Mouse (Mus musculus) urinary bladder, postnatal 36 days (tissue): ENCODE measurements around the gene Nup160.

Experiments used
- DNase-seq, 2 experiments: peaks; one replicate each; pipeline ENCODE4 v3.0.0; 2022; ENCODE audit warnings: low spot score in 2 of 2, mixed read lengths in 1 of 2

Gene Nup160

DNA sequence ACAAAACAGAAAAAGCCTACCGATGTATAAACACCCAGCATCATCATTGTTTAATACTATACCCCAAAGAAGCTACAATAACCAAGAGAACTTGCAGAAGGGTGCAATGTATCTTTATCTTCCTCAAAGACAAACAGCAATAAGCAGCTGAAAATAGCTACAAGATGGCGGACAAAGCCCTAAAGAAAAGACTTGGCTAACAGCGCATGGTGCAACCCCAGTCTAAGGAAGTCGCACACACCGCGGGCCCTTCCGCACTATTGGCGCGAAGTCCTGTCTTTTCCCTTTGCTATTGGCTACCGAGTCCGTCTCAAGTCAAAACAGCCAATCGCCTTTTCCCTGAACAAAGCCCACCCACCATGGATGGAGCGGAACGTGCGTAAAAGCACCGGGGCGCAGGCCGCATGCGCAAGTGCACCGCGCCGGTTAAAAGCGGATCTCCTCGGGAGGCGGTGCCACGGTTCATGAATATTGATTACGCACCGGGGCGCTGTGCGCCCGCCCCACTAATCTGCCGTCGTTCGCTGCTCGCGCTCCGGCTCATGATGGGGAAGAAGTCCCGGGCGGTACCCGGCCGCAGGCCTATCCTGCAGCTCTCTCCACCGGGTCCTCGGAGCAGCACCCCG lies 68.2 kb downstream of the Nup160 start, which contains the start of gene Fnbp4:
Gene Fnbp4 (plus strand): TSS at position 318 of the 626 bp plus-strand sequence.
- DNase-seq, result peak; percentile 97 to 98

DNA sequence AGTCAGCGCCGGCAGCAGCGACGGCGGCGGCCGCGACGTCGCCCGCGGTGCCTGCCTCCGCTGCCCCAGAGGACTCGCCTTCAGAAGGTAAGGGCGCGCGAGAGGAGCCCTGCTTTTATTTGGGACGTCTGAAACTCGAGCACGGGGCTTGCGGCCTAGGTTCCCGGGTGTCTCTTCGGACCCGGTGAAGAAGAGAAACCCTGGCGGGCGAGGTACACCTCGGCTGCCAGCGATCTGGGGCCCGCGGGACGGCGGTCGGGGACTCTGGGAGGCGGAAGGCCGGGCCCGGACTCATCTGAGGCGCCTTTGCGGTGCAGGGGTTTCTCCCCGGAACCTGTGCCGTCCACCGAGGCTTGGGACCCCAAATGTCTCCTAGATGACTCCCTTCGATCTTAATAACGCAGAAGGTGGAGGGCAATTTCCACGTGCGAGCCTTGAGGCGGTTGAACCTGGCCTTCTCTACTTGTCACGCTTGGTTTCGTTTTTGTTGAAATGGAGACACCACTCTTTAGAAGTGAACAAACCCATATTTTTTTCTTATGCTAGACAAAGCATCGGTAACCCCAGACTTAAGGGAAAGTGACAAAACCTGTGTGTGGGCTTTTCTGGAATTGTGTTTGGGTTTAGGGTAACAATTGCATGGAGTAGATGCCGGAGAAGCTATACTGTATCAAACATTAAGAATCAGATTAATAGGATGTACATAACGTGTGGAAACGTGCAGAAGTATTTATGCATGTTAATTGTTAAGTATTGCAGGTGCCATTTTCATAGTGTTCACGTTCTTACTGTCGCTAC lies 68.9 kb downstream of the Nup160 start:
- DNase-seq, result peak in 1 of 2 experiments; percentile 45

DNA sequence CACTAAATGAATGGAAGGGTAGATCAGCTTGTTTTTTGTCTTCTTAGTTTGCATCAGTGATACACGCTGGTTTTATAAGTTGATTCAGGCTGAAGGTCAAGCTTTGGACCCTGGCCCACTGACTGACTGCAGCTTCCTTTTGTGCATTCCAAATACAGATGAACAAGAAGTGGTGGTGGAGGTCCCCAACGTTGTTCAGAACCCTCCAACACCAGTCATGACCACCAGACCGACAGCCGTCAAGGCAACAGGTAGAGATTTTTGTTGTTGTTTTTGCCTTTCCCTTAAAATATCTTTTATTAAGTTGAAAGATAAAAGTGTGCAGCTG lies 69.5 kb downstream of the Nup160 start:
- no peak for DNase-seq

DNA sequence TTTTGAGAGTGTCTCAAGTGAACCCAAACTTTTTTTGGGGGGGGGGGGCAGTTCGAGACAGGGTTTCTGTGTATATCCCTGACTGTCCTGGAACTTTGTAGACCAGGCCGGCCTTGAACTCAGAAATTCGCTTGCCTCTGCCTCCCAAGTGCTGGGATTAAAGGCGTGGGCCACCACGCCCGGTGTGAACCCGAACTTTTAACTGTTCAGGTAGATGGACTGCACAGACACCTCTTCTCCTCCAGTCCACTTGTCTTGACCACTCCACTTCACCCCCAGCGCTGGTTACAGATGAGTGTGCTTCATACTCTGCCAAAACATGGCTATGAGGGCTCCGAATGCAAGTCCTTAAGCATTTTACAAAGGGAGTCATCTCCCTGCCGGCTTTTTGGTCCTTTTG lies 70.1 kb downstream of the Nup160 start:
- no peak for DNase-seq

DNA sequence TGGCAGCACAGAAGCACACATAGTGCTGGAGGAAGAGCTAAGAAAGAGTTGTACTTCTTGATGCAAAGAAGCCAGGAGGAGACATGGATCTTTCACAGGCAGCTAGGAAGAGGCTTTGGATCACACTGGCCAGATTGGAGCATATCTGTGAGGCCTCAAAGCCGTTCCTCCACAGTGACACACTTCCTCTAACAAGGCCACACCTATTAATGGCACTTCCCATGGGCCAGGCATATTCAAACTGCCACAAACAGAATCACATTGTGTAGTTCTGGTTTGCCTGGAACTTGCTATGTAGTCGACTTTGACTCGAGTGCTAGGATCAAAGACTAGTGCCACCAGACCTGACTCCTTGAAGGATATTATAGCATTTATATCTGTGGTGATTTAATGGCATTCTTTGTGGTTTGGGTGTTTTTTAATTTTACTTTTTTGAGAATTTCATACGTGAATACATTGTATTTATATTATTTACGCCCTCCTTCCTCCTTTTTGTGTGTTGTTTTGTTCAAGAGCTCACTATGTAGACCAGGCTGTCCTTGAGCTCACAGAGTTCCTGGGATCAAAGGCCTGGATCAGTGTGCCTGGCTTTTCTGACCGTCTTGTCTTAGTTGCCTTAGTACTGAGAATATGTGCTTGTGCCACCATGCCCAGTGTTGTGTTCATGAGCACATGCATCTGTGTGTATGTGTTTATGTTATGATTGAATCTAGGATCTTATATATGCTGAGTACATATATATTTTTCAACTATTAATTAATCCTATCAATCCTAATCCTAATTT lies 72.9 kb downstream of the Nup160 start:
- no peak for DNase-seq

DNA sequence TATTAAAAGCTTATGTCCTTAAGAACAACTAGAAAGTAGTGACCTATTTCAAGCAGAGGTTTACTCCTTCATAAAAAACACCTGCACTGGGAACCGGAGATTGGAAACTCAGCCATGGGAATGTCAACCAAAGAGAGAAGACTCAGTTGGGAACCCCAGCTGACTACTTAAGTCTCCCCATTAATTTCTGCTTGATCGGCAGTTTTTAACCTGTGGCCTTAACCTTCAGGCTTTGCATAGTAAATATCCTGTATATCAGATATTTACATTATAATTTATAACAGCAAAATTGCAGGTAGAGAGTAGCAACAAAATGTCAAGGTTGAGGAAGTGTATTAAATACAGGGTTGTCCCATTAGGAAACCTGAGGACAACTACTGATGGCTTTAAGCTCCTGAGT lies 76.5 kb downstream of the Nup160 start:
- DNase-seq, result no peak

DNA sequence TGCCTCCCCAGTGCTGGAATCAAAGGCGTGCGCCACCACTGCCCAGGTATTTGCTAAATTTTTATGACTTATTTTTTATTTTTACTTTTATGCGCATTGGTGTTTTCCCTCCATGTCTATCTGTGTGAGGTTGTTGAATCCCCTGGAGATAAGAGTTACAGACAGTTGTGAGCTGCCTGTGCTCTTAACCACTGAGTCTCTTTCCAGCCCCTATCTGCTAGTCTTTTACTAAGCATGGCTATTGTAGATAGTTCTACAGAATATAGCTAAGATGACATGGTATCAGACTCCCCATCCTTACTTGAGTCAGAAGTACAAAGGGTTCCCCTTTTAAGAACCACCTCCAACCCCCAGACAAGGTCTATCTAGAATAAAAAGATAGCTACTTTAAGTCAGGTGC lies 77.2 kb downstream of the Nup160 start:
- DNase-seq, result no peak

DNA sequence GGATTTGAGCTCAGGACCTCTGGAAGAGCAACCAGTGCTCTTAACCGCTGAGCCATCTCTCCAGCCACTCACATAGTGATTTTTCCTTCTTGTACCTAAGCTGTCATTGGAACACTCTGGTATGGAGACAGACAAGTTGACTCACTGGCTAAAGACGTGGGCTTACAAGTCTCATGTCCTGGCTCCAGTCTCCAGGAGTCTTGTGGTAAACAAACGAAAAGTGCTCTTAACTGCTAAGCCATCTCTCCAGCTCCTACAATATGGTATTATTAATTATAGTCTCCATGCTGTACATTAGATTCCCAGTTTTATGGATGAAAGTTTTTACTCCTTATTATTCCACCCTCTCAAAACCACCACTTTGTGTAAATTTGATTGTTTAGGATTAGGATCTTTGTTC lies 88.1 kb downstream of the Nup160 start:
- DNase-seq, result no peak

DNA sequence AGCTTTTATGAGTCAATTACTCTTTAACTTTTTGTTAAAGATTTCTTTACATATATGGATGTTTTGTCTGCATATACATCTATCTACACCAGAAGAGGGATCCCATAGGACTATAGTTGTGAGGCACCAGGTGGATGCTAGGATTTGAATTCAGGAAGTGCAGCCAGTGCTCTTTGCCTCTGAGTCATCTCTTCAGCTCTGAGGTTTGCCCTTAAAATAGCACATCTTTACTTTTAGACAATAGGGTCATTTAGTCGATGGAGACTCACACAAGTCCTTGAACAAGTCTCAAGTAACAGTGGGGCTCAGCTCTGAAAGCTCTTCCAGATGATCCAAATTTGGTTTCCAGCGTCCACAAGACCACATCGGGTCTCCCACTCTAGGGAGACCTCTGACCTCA lies 104.3 kb downstream of the Nup160 start:
- no peak for DNase-seq

DNA sequence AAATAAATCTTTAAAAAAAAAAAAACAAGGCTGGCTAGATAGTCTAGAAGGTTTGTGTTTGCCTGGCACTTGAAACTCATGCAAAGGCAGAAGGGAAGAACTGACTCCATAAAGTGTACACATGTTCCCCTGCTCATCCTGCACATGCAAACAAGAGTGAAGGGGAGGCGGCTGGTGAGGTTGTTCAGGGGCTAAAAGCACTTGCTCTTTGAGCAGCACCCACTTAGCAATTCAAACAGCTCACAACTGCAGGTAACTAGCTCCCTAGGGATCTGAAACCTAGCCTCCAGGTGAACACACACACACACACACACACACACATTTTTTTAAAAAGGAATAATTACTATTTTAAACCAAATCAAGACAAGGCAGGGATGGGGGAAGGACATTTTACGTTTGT lies 104.9 kb downstream of the Nup160 start:
- no peak for DNase-seq

DNA sequence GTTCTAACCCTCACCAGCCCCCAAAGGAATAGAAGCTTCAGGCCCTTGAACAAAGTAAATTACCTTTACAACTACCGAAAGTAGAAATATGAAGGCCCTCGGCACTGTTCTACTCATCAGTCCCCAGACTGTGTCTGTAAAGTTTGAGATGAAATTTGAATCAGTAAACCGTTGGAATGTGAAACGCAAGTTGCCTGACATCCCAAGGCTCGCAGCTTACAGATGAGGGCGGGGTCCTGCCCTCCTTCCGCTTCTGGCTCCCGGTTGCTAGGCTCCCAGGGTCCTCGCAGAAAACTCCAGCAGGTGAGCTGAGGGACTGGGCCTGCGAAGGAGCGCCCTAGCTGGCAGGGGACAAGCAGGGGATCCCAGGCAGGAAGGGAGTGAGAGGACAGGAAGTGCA lies 105.4 kb downstream of the Nup160 start, which contains the start of gene Agbl2:
Gene Agbl2 (plus strand): TSS at position 270 of the 400 bp plus-strand sequence.
- peak in 1 of 2 experiments; percentile 6 for DNase-seq

DNA sequence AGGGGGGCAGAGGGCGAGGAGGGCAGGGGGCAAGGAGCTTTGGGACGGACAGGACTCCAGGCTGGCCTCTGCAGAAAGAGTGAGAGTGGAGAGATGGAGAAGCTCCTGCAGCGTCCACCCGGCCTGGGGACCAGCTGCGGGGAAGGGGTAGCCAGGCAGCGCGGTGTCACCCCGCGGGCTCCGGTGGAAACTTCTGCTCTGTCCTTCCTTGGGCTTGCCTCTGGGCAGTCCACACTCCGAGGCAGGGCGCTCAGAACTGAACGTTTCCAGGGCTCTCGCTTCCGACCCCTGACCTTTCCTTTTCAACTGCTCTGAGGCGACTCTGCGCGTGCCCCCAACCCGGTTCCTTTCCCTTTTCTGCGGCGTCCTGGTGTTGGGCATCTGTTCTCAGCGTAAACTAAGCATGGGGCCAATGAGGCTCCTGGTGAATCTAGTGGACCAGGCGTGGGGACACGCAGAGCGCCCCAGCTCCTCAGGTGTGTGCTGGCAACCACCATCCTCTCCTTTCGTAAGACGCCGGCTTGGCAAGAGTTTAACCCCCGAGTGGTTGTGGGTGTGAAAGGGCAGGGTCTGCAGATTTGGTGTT lies 106.0 kb downstream of the Nup160 start:
- DNase-seq, result peak in 1 of 2 experiments; percentile 19
